Mouse (Mus musculus): Measurements from ENCODE around the gene Srrm2. TPM values are rescaled to one million over a fixed set of nuclear protein-coding genes. Genes with fewer than 3 reads are reported as not detected.
A peak's percentile ranks its signal among the peaks of the same experiment; 100 is the strongest.

Gene Srrm2
- polyA plus RNA-seq, 1 experiment from 2014 or later: 524 TPM

GRCm38 (mm10) chr17:23828271-23829001, 38.1 kb downstream of the Srrm2 start:
- peaks cover 29% of the 10 kb centered on the region for H3K36me3 ChIP-seq (ENCODE audit: control insufficient read depth, insufficient read depth, low read length)
- WGBS: 0% methylated on average over 40 of the region's 47 CpGs
- ATAC-seq (ENCODE audit: low read depth): peak; percentile 82

GRCm38 (mm10) chr17:23829064-23829619, 38.8 kb downstream of the Srrm2 start, which contains the start of gene Elob:
Elob (minus strand) TSS chr17:23829136.
- peak; percentile 95 for ATAC-seq (ENCODE audit: low read depth)
- Histone ChIP-seq H3K9ac (replicated peaks; ENCODE audit: low read depth, low read length) (peak within 1 kb of the TSS; percentile 81), H3K27me3 (ENCODE audit: control insufficient read depth, insufficient read depth, low read length) (peaks cover 3% of the 10 kb centered on the region; the same call in 1 of the 2 replicates), H3K36me3 (ENCODE audit: control insufficient read depth, insufficient read depth, low read length) (peaks cover 23% of the 10 kb centered on the region), H3K4me1 (ENCODE audit: control insufficient read depth, insufficient read depth, low read length) (peaks cover 16% of the 10 kb centered on the region), H3K27ac (ENCODE audit: low read depth, low read length) (peak within 1 kb of the TSS; percentile 93), H3K4me3 (ENCODE audit: low read depth, low read length) (peak within 1 kb of the TSS; percentile 77), H3K9me3 (ENCODE audit: control insufficient read depth, low read length) (no peaks in the 10 kb centered on the region), H3K4me2 (ENCODE audit: low read depth, low read length) (peak within 1 kb of the TSS; percentile 68)
- WGBS: under 1% methylated on average over 19 of the region's 42 CpGs

More at GRCm38 (mm10) chr17:23828271-23829001, 38.1 kb downstream of the Srrm2 start:
- peak overlapping the region; percentile 93 for H3K27ac ChIP-seq (ENCODE audit: low read depth, low read length)
- H3K4me2 ChIP-seq (ENCODE audit: low read depth, low read length): peak overlapping the region; percentile 68
- no peaks in the 10 kb centered on the region for H3K9me3 ChIP-seq (ENCODE audit: control insufficient read depth, low read length)
- H3K27me3 ChIP-seq (ENCODE audit: control insufficient read depth, insufficient read depth, low read length): no peaks in the 10 kb centered on the region
- H3K4me3 ChIP-seq (ENCODE audit: low read depth, low read length): peak overlapping the region; percentile 77
- H3K9ac ChIP-seq (replicated peaks; ENCODE audit: low read depth, low read length): peak overlapping the region; percentile 81
- H3K4me1 ChIP-seq (ENCODE audit: control insufficient read depth, insufficient read depth, low read length): peaks cover 16% of the 10 kb centered on the region

GRCm38 (mm10) chr17:23831201-23831600, 40.9 kb downstream of the Srrm2 start:
- WGBS: 100% methylated on average over 1 of the region's 1 CpGs
- H3K4me1 ChIP-seq (ENCODE audit: control insufficient read depth, insufficient read depth, low read length): peaks cover 16% of the 10 kb centered on the region
- H3K27ac ChIP-seq (ENCODE audit: low read depth, low read length): no peak overlapping the region
- no peak overlapping the region for H3K4me3 ChIP-seq (ENCODE audit: low read depth, low read length)
- no peaks in the 10 kb centered on the region for H3K9me3 ChIP-seq (ENCODE audit: control insufficient read depth, low read length)
- no peak for ATAC-seq (ENCODE audit: low read depth)
- peaks cover 3% of the 10 kb centered on the region for H3K36me3 ChIP-seq (ENCODE audit: control insufficient read depth, insufficient read depth, low read length)
- peaks cover 3% of the 10 kb centered on the region; the same call in 1 of the 2 replicates for H3K27me3 ChIP-seq (ENCODE audit: control insufficient read depth, insufficient read depth, low read length)
- no peak overlapping the region for H3K4me2 ChIP-seq (ENCODE audit: low read depth, low read length)
- no peak overlapping the region for H3K9ac ChIP-seq (replicated peaks; ENCODE audit: low read depth, low read length)

GRCm38 (mm10) chr17:23836006-23836575, 45.8 kb downstream of the Srrm2 start, which contains the start of gene Prss33:
Prss33 (minus strand) TSS chr17:23836056.
- WGBS: 76% methylated on average over 8 of the region's 8 CpGs

GRCm38 (mm10) chr17:23841145-23841544, 50.8 kb downstream of the Srrm2 start:
- H3K27me3 ChIP-seq (ENCODE audit: control insufficient read depth, insufficient read depth, low read length): no peaks in the 10 kb centered on the region
- H3K27ac ChIP-seq (ENCODE audit: low read depth, low read length): no peak overlapping the region
- peak; percentile 30; the same call in 1 of the 2 replicates for ATAC-seq (ENCODE audit: low read depth)
- H3K4me3 ChIP-seq (ENCODE audit: low read depth, low read length): no peak overlapping the region
- no peaks in the 10 kb centered on the region for H3K9me3 ChIP-seq (ENCODE audit: control insufficient read depth, low read length)
- no peak overlapping the region for H3K4me2 ChIP-seq (ENCODE audit: low read depth, low read length)
- no peaks in the 10 kb centered on the region for H3K36me3 ChIP-seq (ENCODE audit: control insufficient read depth, insufficient read depth, low read length)
- H3K4me1 ChIP-seq (ENCODE audit: control insufficient read depth, insufficient read depth, low read length): no peaks in the 10 kb centered on the region
- no peak overlapping the region for H3K9ac ChIP-seq (replicated peaks; ENCODE audit: low read depth, low read length)
- 32% methylated on average over 4 of the region's 4 CpGs for WGBS

More at GRCm38 (mm10) chr17:23836006-23836575, 45.8 kb downstream of the Srrm2 start, which contains the start of gene Prss33:
- no peaks in the 10 kb centered on the region for H3K9me3 ChIP-seq (ENCODE audit: control insufficient read depth, low read length)
- H3K4me3 ChIP-seq (ENCODE audit: low read depth, low read length): no peak within 1 kb of the TSS
- H3K36me3 ChIP-seq (ENCODE audit: control insufficient read depth, insufficient read depth, low read length): no peaks in the 10 kb centered on the region
- H3K4me1 ChIP-seq (ENCODE audit: control insufficient read depth, insufficient read depth, low read length): no peaks in the 10 kb centered on the region
- H3K27me3 ChIP-seq (ENCODE audit: control insufficient read depth, insufficient read depth, low read length): peaks cover 3% of the 10 kb centered on the region; the same call in 1 of the 2 replicates
- no peak within 1 kb of the TSS for H3K9ac ChIP-seq (replicated peaks; ENCODE audit: low read depth, low read length)
- ATAC-seq (ENCODE audit: low read depth): no peak
- H3K4me2 ChIP-seq (ENCODE audit: low read depth, low read length): no peak within 1 kb of the TSS
- H3K27ac ChIP-seq (ENCODE audit: low read depth, low read length): no peak within 1 kb of the TSS

- Histone ChIP-seq H3K36me3 (ENCODE audit: control insufficient read depth, insufficient read depth, low read length) (no peaks in the 10 kb centered on the region), H3K9me3 (ENCODE audit: control insufficient read depth, low read length) (no peaks in the 10 kb centered on the region), H3K4me1 (ENCODE audit: control insufficient read depth, insufficient read depth, low read length) (no peaks in the 10 kb centered on the region), H3K4me2 (ENCODE audit: low read depth, low read length) (0 out of 2 replicates have a peak overlapping the region, but pooled peaks have one; percentile 7), H3K27ac (ENCODE audit: low read depth, low read length) (no peak overlapping the region), H3K4me3 (ENCODE audit: low read depth, low read length) (no peak overlapping the region), H3K9ac (replicated peaks; ENCODE audit: low read depth, low read length) (no peak overlapping the region), H3K27me3 (ENCODE audit: control insufficient read depth, insufficient read depth, low read length) (no peaks in the 10 kb centered on the region)
- no peak; the same call in 1 of the 2 replicates for ATAC-seq (ENCODE audit: low read depth)
- 43% methylated on average over 23 of the region's 23 CpGs for WGBS
Observed at GRCm38 (mm10) chr17:23843141-23843811, 52.9 kb downstream of the Srrm2 start.

GRCm38 (mm10) chr17:23843812-23844273, 53.5 kb downstream of the Srrm2 start, which contains the start of the genes Prss32 and Prss41:
Prss32 (plus strand) TSS chr17:23843855.
Prss41 (minus strand) TSS chr17:23844172.
- no peaks in the 10 kb centered on the region for H3K27me3 ChIP-seq (ENCODE audit: control insufficient read depth, insufficient read depth, low read length)
- 14% methylated on average over 19 of the region's 19 CpGs for WGBS
- no peaks in the 10 kb centered on the region for H3K4me1 ChIP-seq (ENCODE audit: control insufficient read depth, insufficient read depth, low read length)
- peak; percentile 55; the same call in 1 of the 2 replicates for ATAC-seq (ENCODE audit: low read depth)
- H3K9me3 ChIP-seq (ENCODE audit: control insufficient read depth, low read length): no peaks in the 10 kb centered on the region
- H3K4me2 ChIP-seq (ENCODE audit: low read depth, low read length): 0 out of 2 replicates have a peak within 1 kb of the TSS, but pooled peaks have one; percentile 7
- H3K27ac ChIP-seq (ENCODE audit: low read depth, low read length): no peak within 1 kb of the TSS
- H3K4me3 ChIP-seq (ENCODE audit: low read depth, low read length): no peak within 1 kb of the TSS
- no peaks in the 10 kb centered on the region for H3K36me3 ChIP-seq (ENCODE audit: control insufficient read depth, insufficient read depth, low read length)
- no peak within 1 kb of the TSS for H3K9ac ChIP-seq (replicated peaks; ENCODE audit: low read depth, low read length)

- 64% methylated on average over 2 of the region's 2 CpGs for WGBS
- H3K9ac ChIP-seq (replicated peaks; ENCODE audit: low read depth, low read length): no peak overlapping the region
- H3K4me1 ChIP-seq (ENCODE audit: control insufficient read depth, insufficient read depth, low read length): no peaks in the 10 kb centered on the region
- no peaks in the 10 kb centered on the region for H3K36me3 ChIP-seq (ENCODE audit: control insufficient read depth, insufficient read depth, low read length)
- no peak overlapping the region for H3K4me3 ChIP-seq (ENCODE audit: low read depth, low read length)
- H3K4me2 ChIP-seq (ENCODE audit: low read depth, low read length): no peak overlapping the region
- ATAC-seq (ENCODE audit: low read depth): no peak
- no peaks in the 10 kb centered on the region for H3K27me3 ChIP-seq (ENCODE audit: control insufficient read depth, insufficient read depth, low read length)
- H3K27ac ChIP-seq (ENCODE audit: low read depth, low read length): no peak overlapping the region
- H3K9me3 ChIP-seq (ENCODE audit: control insufficient read depth, low read length): no peaks in the 10 kb centered on the region
Observed at GRCm38 (mm10) chr17:23850028-23850427, 59.7 kb downstream of the Srrm2 start.
